Mouse (Mus musculus) kidney, embryonic 15.5 days (tissue): ENCODE results near the gene Pbx1. TPM values are rescaled to one million over a fixed set of nuclear protein-coding genes. Genes with fewer than 3 reads are reported as not detected.
A peak's percentile ranks its signal among the peaks of the same experiment; 100 is the strongest.

Source experiments
- ATAC-seq: fragments of 200-750 bp; cut with Nextera tagmentation; replicated peaks from 2 replicates; pipeline ENCODE4 v1.8.0; 2017; ENCODE audit warnings: moderate TSS enrichment; ENCODE audit not compliant: low FRiP score
- H3K27ac ChIP-seq: fragments of 300-500 bp; sonication (generic); 2 replicates; pipeline ENCODE4 v1.5.1; 2015; ENCODE audit warnings: mild to moderate bottlenecking, inconsistent platforms
- H3K27me3 ChIP-seq: fragments of 300-500 bp; sonication (generic); 2 replicates; pipeline ENCODE4 v1.6.1; 2015; ENCODE audit warnings: inconsistent platforms
- H3K36me3 ChIP-seq: fragments of 300-500 bp; sonication (generic); 2 replicates; pipeline ENCODE4 v1.6.1; 2015; ENCODE audit warnings: inconsistent platforms
- H3K4me1 ChIP-seq: fragments of 300-500 bp; sonication (generic); 2 replicates; pipeline ENCODE4 v1.6.1; 2015; ENCODE audit warnings: inconsistent platforms
- H3K4me2 ChIP-seq: fragments of 300-500 bp; sonication (generic); 2 replicates; pipeline ENCODE4 v1.6.1; 2015; ENCODE audit warnings: moderate library complexity, mild to moderate bottlenecking, inconsistent platforms
- H3K4me3 ChIP-seq: fragments of 300-500 bp; sonication (generic); replicated peaks from 2 replicates; pipeline ENCODE4 v1.5.1; 2015; ENCODE audit warnings: mild to moderate bottlenecking, inconsistent platforms
- H3K9ac ChIP-seq: fragments of 300-500 bp; sonication (generic); 2 replicates; pipeline ENCODE4 v1.6.1; 2015; ENCODE audit warnings: mild to moderate bottlenecking, inconsistent platforms
- H3K9me3 ChIP-seq: fragments of 300-500 bp; sonication (generic); replicated peaks from 2 replicates; pipeline ENCODE4 v1.6.1; 2016; ENCODE audit warnings: inconsistent platforms
- WGBS: fragments of 180-500 bp; shearing (Covaris S2); methylation state at CpG from one replicate; pipeline ENCODE4 v1.1.7; 2015; ENCODE audit warnings: mixed read lengths; 5-methylcytosine and 5-hydroxymethylcytosine counted together
- polyA plus RNA-seq: library from polyadenylated mRNA; unstranded; fragments of >200 nt; fragmentation: Nextera tagmentation; extraction: Ambion mirVana; gene quantifications from 2 replicates; pipeline ENCODE4 v1.2.1, GENCODE M21; 2015

Gene Pbx1
- polyA plus RNA-seq, 1 experiment from 2014 or later: 81.9 TPM

DNA sequence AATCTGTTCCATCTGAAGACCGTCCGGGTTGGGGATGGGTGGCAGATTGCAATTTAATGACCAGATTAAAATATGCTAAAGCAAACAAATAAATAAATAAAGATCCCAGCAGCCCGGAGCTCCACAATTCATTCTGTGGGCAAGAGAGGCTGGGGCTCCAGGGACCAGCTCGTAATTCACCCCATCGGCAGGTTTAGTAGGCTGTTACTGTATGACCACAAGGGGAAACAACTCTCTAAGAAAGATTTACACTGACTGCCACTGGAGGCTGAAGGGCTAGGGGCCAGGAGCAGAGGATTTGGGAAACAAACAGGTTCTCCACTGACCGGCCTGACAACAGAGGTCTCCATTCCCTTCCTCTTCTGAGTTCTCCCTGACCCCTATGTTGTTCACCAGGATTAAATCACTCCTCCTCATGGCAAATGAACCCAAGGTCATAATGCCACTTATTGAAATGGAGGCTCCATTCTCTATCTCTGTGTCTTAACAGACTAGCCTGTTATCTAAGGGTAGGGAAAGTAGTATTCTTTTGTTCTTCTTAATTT is 292.9 kb downstream of the Pbx1 start:
- WGBS: 21% methylated on average over 6 of the region's 6 CpGs
- Histone ChIP-seq H3K4me2 (no peak overlapping the region), H3K36me3 (no peaks in the 10 kb centered on the region), H3K27me3 (no peaks in the 10 kb centered on the region), H3K9ac (no peak overlapping the region), H3K27ac (no peak overlapping the region), H3K4me3 (no peak overlapping the region), H3K4me1 (peaks cover 10% of the 10 kb centered on the region), H3K9me3 (no peaks in the 10 kb centered on the region)
- peak; percentile 44; the same call in 1 of the 2 replicates for ATAC-seq

DNA sequence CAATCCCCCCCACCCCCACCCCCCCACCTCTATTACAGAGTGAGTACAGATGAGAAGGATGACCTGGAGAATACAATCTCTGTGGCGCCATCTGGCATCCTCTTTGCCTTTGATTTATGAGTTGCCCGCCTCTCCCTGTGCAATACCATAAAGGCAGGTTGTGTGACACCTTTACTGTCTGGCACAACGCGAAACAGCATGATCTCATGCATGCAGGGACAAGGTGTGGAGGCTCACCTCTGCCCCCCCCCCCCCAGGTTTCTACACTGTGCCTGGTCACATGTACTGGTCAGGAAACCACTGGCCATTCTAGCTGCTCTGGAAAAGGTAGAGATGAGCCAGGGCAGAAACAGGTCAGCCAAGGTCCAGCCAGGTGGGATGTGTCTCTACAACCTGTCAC is 293.4 kb downstream of the Pbx1 start:
- WGBS: 33% methylated on average over 4 of the region's 4 CpGs

DNA sequence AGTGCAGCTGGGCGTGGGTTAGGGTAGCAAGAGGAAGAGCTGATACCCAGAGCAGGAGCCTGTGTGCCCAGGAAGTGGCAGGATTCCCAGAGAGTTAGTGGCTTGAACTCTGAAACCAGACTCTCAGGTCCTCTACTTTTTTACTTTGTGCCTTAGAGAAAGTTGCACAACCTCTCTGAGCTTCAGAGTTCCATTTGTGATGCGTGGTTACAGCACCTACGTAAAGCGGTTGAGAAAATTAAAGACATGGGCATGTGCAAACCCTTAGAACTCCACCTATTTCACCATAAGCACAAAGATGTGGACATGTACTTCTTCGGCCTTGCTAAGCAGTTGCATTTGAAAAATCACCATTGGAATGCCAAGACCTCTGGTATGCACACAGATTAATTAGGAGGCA is 294.2 kb downstream of the Pbx1 start:
- ATAC-seq: no peak
- no peak overlapping the region for H3K4me2 ChIP-seq
- 92% methylated on average over 5 of the region's 5 CpGs for WGBS
- no peak overlapping the region for H3K9ac ChIP-seq
- H3K27me3 ChIP-seq: no peaks in the 10 kb centered on the region
- H3K4me3 ChIP-seq: no peak overlapping the region
- peaks cover 10% of the 10 kb centered on the region for H3K4me1 ChIP-seq
- no peaks in the 10 kb centered on the region for H3K36me3 ChIP-seq
- no peak overlapping the region for H3K27ac ChIP-seq
- H3K9me3 ChIP-seq: no peaks in the 10 kb centered on the region

More for the DNA sequence above, 293.4 kb downstream of the Pbx1 start:
- Histone ChIP-seq H3K27ac (no peak overlapping the region), H3K36me3 (no peaks in the 10 kb centered on the region), H3K9me3 (no peaks in the 10 kb centered on the region), H3K4me2 (no peak overlapping the region), H3K4me1 (peaks cover 10% of the 10 kb centered on the region), H3K27me3 (no peaks in the 10 kb centered on the region), H3K9ac (no peak overlapping the region), H3K4me3 (no peak overlapping the region)
- ATAC-seq: peak; percentile 52; the same call in 1 of the 2 replicates

DNA sequence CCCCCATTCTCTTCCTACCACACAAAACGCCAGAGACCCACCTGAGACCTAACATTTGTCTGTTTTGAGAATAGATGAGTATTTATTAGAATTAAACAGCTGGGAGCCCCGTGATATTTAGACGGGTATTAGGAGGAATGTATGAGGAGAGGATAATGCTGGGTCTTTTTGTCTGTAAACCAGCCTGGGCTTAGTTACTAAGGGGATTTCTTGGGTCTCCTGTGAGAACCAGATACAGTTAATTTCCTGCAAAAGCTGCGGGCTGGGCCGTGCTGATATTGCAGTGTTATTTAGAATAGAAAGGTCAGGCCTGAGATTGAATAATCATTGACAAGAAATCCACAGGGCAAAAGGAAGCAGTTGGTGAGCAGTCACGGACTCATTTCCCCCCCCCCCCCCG is 296.5 kb downstream of the Pbx1 start:
- Histone ChIP-seq H3K27ac (no peak overlapping the region), H3K9ac (no peak overlapping the region), H3K4me2 (no peak overlapping the region), H3K27me3 (no peaks in the 10 kb centered on the region), H3K4me1 (peaks cover 10% of the 10 kb centered on the region), H3K9me3 (no peaks in the 10 kb centered on the region), H3K4me3 (no peak overlapping the region), H3K36me3 (no peaks in the 10 kb centered on the region)
- ATAC-seq: no peak
- WGBS: 64% methylated on average over 7 of the region's 7 CpGs

DNA sequence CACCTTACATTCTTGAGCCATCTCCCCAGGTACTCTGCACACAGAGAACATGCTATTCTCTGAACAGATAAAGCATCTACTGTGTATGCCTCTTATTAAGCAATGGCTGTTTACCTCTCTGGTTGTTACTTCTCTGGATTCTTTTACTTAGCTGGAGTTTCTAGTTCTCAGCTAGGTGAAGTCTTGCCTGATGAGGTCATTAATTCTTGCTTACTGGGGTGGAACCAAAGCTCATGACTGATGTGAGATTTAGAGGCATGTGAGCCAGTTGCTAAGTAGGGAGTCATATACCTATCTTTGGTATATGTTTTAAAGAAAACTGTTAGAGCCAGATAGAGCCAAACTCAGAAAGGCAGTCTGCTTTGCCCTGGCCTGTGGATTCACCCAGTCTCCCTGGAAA is 298.4 kb downstream of the Pbx1 start:
- Histone ChIP-seq H3K4me1 (peaks cover 2% of the 10 kb centered on the region), H3K27ac (peak overlapping the region; percentile 29; the same call in 1 of the 2 replicates), H3K4me3 (no peak overlapping the region), H3K9me3 (no peaks in the 10 kb centered on the region), H3K27me3 (no peaks in the 10 kb centered on the region), H3K36me3 (no peaks in the 10 kb centered on the region), H3K4me2 (no peak overlapping the region), H3K9ac (no peak overlapping the region)
- peak; percentile 80 for ATAC-seq

DNA sequence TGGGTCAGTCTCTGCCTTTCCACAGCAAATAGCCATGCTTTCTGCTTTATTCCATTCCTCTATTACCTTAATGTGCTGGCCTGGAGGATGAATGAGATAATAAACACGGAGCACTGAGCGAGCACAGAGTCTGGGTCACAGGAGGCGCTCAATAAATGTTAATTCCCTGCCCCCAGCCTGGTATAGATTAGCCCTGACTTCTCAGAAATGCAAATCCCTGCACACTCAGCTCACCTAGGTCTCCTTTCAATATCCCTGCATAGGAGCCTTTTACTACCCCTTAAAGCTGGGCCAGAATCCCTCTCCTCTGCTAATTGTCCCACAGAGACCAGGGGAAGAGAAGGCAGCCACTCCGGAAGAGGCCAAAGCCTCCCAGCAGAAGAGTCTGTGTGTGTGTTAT is 304.1 kb downstream of the Pbx1 start:
- Histone ChIP-seq H3K36me3 (no peaks in the 10 kb centered on the region), H3K4me1 (no peaks in the 10 kb centered on the region), H3K4me3 (no peak overlapping the region), H3K27me3 (no peaks in the 10 kb centered on the region), H3K9me3 (no peaks in the 10 kb centered on the region), H3K9ac (no peak overlapping the region), H3K4me2 (no peak overlapping the region), H3K27ac (no peak overlapping the region)
- ATAC-seq: no peak
- 50% methylated on average over 4 of the region's 4 CpGs for WGBS

DNA sequence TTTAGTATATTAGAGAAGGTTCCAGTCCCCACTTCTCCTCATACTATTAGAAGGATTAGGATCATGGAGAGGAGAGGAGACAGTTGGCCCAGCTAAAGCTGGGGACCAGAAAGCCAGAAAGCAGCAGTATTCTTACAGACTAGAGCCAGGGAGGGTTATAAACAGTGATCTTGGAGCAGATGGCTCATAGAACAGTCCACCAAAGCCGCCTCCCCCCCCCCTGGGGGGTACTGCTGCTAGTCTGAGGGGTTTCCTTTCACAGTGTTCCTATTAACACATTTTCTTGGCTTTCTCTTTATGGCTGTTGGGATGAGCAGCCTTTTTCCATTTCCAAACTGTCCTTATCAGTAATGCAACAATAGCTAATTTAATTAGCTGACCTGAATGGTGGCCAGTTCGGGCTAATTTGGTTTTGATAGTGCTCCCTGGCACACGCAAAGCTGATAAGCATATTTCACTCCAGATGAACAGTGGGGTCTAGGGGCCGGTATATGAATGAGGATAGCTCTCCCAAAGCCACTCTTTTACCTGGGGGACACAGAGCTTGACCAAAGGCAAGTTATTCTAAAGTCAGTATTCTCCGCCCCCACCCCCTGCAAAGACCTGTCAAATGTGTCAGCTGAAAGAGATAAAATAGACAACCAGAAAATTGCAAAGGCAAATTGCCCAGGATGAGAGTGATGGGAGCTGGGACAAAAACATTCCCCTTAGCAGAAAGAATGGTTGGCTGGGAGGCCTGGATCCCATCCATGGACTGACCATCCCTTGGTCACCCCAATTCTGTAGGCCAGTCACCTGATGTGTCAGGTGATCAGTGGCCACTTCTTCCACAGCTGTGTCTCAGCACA is 307.2 kb downstream of the Pbx1 start:
- Histone ChIP-seq H3K9me3 (no peaks in the 10 kb centered on the region), H3K4me3 (no peak overlapping the region), H3K4me1 (no peaks in the 10 kb centered on the region), H3K27ac (no peak overlapping the region), H3K36me3 (no peaks in the 10 kb centered on the region), H3K9ac (no peak overlapping the region), H3K4me2 (no peak overlapping the region), H3K27me3 (no peaks in the 10 kb centered on the region)
- ATAC-seq: no peak
- 73% methylated on average over 5 of the region's 5 CpGs for WGBS

DNA sequence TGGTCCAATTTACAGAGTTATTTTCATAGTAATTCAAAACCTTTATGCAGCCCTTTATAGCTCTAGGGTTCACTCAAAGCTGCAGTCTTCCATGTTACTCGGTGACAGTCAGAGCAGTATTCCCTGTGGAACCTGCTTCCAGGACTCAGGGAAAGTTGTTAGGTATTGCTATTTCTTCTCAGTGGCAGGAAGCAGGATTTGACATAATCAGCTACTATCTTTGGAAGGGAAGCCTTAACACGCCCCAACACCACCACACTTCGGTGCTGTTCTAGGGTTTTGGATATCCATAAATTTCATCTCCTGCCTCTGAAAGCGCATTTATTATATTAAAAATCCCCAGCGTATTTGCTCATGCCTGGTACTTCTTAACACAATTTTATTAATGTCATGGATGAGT is 314.0 kb downstream of the Pbx1 start:
- Histone ChIP-seq H3K36me3 (no peaks in the 10 kb centered on the region), H3K27me3 (no peaks in the 10 kb centered on the region)
- 74% methylated on average over 5 of the region's 5 CpGs for WGBS

DNA sequence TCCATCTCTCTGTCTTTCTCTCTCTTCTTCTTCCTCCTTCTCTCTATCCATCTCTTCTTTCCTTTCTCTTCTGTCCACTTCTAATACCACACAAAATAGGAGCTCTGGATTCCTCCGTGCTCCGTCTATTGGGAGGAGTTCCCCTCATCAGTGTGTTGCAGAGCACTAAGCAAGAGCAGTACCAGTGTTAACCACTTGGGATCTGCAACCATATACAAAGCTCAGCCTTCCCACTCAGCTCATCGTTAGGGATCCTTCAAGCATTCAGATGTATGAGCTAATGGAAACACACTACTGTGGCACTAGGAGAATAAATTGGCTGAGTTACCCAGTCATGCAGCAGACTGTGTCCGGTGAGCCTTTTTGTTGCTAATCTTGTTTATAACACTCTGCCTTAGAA is 314.7 kb downstream of the Pbx1 start:
- no peaks in the 10 kb centered on the region for H3K36me3 ChIP-seq
- no peak for ATAC-seq
- WGBS: 89% methylated on average over 4 of the region's 4 CpGs
- no peak overlapping the region for H3K27ac ChIP-seq
- H3K4me3 ChIP-seq: no peak overlapping the region
- H3K9ac ChIP-seq: no peak overlapping the region
- H3K4me2 ChIP-seq: no peak overlapping the region
- no peaks in the 10 kb centered on the region for H3K4me1 ChIP-seq
- H3K27me3 ChIP-seq: no peaks in the 10 kb centered on the region
- H3K9me3 ChIP-seq: no peaks in the 10 kb centered on the region

More for the DNA sequence above, 314.0 kb downstream of the Pbx1 start:
- Histone ChIP-seq H3K9me3 (no peaks in the 10 kb centered on the region), H3K4me2 (no peak overlapping the region), H3K9ac (no peak overlapping the region), H3K4me3 (no peak overlapping the region), H3K27ac (no peak overlapping the region), H3K4me1 (no peaks in the 10 kb centered on the region)
- ATAC-seq: no peak

DNA sequence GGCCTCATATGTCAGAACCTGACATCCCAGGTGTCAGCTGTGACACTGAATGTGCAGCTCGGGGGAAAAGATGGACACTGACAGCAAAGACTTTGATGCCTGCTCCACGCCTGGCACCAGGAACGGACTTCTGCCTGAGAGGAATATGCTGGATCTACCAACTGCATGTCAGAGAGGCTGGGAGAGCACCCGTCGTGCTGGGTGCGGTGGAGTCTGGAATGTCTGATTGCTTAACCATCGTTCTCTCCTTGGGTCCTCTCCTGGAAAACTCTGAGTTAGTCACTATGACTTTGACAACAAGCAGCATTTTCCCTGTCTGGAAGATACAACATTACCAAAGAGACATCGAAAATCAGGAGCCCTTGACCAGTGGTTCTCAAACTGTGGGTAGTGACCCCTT is 322.3 kb downstream of the Pbx1 start:
- no peak overlapping the region for H3K4me2 ChIP-seq
- no peak overlapping the region for H3K4me3 ChIP-seq
- no peaks in the 10 kb centered on the region for H3K9me3 ChIP-seq
- no peak for ATAC-seq
- no peaks in the 10 kb centered on the region for H3K27me3 ChIP-seq
- no peaks in the 10 kb centered on the region for H3K4me1 ChIP-seq
- no peak overlapping the region for H3K9ac ChIP-seq
- H3K36me3 ChIP-seq: no peaks in the 10 kb centered on the region
- no peak overlapping the region for H3K27ac ChIP-seq
- WGBS: 84% methylated on average over 8 of the region's 8 CpGs

DNA sequence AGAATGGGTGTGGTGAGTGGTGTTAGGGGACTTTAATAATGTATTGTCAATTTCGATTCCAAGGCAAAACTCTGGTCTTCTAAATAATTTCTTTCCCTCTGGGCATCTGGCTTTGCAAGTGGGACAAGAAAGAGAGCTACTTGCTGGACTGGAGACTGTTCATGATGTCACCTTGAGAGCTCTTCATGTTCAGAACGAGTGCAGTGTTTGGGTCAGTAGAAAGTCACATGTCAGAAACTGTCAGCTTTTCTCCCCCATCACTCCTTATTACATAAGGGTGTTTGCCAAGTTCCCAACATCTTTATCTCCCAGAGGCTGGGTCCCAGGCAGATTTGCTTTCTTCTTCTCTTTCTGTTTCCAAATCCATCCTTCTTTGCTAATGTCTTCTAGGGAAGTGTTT is 328.2 kb downstream of the Pbx1 start:
- Histone ChIP-seq H3K9ac (no peak overlapping the region), H3K27me3 (no peaks in the 10 kb centered on the region), H3K4me3 (no peak overlapping the region), H3K9me3 (peaks cover 4% of the 10 kb centered on the region), H3K27ac (no peak overlapping the region), H3K4me1 (no peaks in the 10 kb centered on the region), H3K4me2 (no peak overlapping the region), H3K36me3 (no peaks in the 10 kb centered on the region)
- no peak for ATAC-seq
- 76% methylated on average over 2 of the region's 2 CpGs for WGBS

DNA sequence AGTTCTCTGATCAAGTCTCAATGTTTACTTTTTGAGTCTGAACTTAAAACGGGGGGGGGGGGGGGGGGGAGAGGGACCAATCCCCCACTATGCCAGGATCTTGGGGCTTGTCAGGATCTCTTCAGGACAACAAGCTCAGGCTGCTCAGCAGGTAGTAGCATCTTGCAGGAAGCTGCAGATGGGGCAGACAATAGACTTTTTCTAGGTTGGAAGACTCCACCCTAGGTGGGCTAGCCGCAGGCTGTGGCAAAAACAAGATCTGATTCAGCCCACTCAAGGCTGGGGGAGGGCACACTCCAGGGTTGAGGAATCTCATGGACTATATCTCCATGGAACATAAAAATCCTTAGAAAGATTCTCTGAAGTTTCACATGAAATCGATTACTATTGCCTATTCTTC is 330.6 kb downstream of the Pbx1 start:
- H3K9ac ChIP-seq: no peak overlapping the region
- peaks cover 4% of the 10 kb centered on the region for H3K9me3 ChIP-seq
- WGBS: 65% methylated on average over 3 of the region's 3 CpGs
- H3K4me2 ChIP-seq: no peak overlapping the region
- H3K4me3 ChIP-seq: no peak overlapping the region
- no peak for ATAC-seq
- no peaks in the 10 kb centered on the region for H3K4me1 ChIP-seq
- no peak overlapping the region for H3K27ac ChIP-seq
- no peaks in the 10 kb centered on the region for H3K36me3 ChIP-seq
- no peaks in the 10 kb centered on the region for H3K27me3 ChIP-seq

DNA sequence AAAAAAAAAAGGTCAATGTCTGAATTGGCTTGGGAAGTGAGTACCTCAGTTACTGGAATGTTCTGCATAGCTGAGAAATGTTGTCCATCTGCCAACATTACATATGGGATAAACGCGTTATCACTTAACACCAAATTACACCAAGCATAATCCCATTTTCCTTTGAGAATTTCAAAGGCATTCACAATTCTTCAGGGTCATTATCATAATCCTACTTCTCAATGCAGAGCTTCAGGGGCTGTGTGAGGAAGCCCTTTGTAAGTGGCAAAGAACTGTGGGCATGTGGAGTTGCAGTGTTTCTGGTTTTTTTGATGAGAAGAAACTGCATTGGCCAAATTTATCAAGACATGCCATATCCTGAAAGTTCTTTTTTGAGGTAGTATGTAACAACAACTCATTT is 333.3 kb downstream of the Pbx1 start:
- Histone ChIP-seq H3K4me3 (no peak overlapping the region), H3K4me1 (no peaks in the 10 kb centered on the region), H3K4me2 (no peak overlapping the region), H3K9me3 (peaks cover 4% of the 10 kb centered on the region), H3K9ac (no peak overlapping the region), H3K27ac (no peak overlapping the region), H3K27me3 (no peaks in the 10 kb centered on the region), H3K36me3 (no peaks in the 10 kb centered on the region)
- ATAC-seq: no peak
- 98% methylated on average over 2 of the region's 2 CpGs for WGBS
